Mouse (Mus musculus) kidney, embryonic 14.5 days (tissue): ENCODE results near the gene Orc3. TPM values are rescaled to one million over a fixed set of nuclear protein-coding genes. Genes with fewer than 3 reads are reported as not detected.

ENCODE experiments used
- ATAC-seq: fragments of 200-750 bp; cut with Nextera tagmentation; 2 replicates; pipeline ENCODE4 v1.8.0; 2017; ENCODE audit warnings: moderate number of reproducible peaks, mild to moderate bottlenecking, moderate TSS enrichment, moderate library complexity; ENCODE audit not compliant: low FRiP score, low TSS enrichment
- H3K27ac ChIP-seq: fragments of 300-500 bp; sonication (generic); 2 replicates; pipeline ENCODE4 v1.5.1; 2014; ENCODE audit warnings: low read depth, mild to moderate bottlenecking, low read length, moderate library complexity, mixed read lengths
- H3K27me3 ChIP-seq: fragments of 300-500 bp; sonication (generic); 2 replicates; pipeline ENCODE4 v1.6.1; 2014; ENCODE audit warnings: mild to moderate bottlenecking, low read length; ENCODE audit not compliant: control insufficient read depth, insufficient read depth
- H3K36me3 ChIP-seq: fragments of 300-500 bp; sonication (generic); 2 replicates; pipeline ENCODE4 v1.6.1; 2014; ENCODE audit warnings: low read length, mixed read lengths; ENCODE audit not compliant: control insufficient read depth, insufficient read depth
- H3K4me1 ChIP-seq: fragments of 300-500 bp; sonication (generic); 2 replicates; pipeline ENCODE4 v1.6.1; 2014; ENCODE audit warnings: low read length, mixed read lengths; ENCODE audit not compliant: control insufficient read depth, insufficient read depth
- H3K4me2 ChIP-seq: fragments of 300-500 bp; sonication (generic); replicated peaks from 2 replicates; pipeline ENCODE4 v1.6.1; 2014; ENCODE audit warnings: low read depth, mild to moderate bottlenecking, low read length
- H3K4me3 ChIP-seq: fragments of 300-500 bp; sonication (generic); 2 replicates; pipeline ENCODE4 v1.5.1; 2014; ENCODE audit warnings: mild to moderate bottlenecking, low read length
- H3K9ac ChIP-seq: fragments of 300-500 bp; sonication (generic); 2 replicates; pipeline ENCODE4 v1.6.1; 2014; ENCODE audit warnings: low read depth, mild to moderate bottlenecking, low read length, moderate library complexity
- H3K9me3 ChIP-seq: fragments of 300-500 bp; sonication (generic); 2 replicates; pipeline ENCODE4 v1.6.1; 2016; ENCODE audit warnings: low read length; ENCODE audit not compliant: control insufficient read depth
- WGBS: fragments of 180-500 bp; shearing (Covaris S2); extraction: QIAGEN DNeasy Blood & Tissue Kit; methylation state at CpG from one replicate; pipeline ENCODE4 v1.1.7; 2014; 5-methylcytosine and 5-hydroxymethylcytosine counted together
- polyA plus RNA-seq: library from polyadenylated mRNA; unstranded; fragments of >200 nt; fragmentation: Nextera tagmentation; extraction: Ambion mirVana; gene quantifications from 2 replicates; pipeline ENCODE4 v1.2.1, GENCODE M21; 2014

The Orc3 gene
- polyA plus RNA-seq, 1 experiment from 2014 or later = 111 TPM

DNA sequence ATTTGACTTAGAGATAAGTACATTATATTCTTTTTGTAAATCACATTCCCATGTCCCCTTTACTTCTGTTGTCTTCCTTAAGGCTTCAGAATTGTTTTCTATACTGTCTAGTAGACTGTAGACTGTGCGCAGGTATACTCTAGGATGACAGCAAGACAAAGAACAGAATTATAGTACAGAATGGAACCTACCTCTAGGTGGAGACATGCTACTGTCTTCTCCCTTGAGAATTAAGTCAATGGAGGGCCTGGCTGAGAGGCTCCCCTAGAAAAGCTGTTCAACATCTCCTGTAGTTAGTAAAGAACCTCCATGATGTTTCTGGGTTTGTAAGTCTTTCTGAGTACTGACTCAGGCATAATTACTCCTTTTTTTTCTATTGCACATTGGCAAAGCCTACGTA lies 37.7 kb downstream of the Orc3 start:
- Histone ChIP-seq H3K27me3 (no peaks in the 10 kb centered on the region), H3K4me1 (no peaks in the 10 kb centered on the region), H3K4me3 (no peak overlapping the region), H3K9me3 (no peaks in the 10 kb centered on the region), H3K4me2 (no peak overlapping the region), H3K36me3 (peaks cover 87% of the 10 kb centered on the region), H3K9ac (no peak overlapping the region), H3K27ac (no peak overlapping the region)
- no peak for ATAC-seq
- 96% methylated on average over 2 of the region's 2 CpGs for WGBS

DNA sequence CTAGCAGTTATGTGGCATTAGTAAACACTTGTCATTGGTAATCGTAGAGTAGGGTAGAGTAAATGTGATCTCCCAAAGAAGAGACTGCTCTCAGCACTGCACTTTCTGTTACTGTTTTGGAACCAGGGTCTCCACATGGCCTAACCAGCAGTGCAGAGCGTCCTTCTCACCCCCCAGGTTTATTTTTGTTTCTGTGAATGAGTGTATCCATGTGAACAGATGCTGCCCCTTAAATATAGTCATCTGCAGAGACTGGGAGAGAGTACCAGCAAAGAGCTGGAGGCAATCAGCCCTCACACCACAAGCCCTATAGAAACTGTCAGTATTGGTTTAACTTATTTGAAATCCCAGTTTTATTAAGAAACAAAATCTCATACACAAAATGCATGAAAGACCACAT lies 41.9 kb downstream of the Orc3 start:
- Histone ChIP-seq H3K4me1 (no peaks in the 10 kb centered on the region), H3K27me3 (no peaks in the 10 kb centered on the region), H3K9me3 (no peaks in the 10 kb centered on the region), H3K36me3 (peaks cover 91% of the 10 kb centered on the region), H3K27ac (no peak overlapping the region), H3K9ac (no peak overlapping the region), H3K4me2 (no peak overlapping the region), H3K4me3 (no peak overlapping the region)
- WGBS = 84% methylated on average over 2 of the region's 2 CpGs
- no peak for ATAC-seq

DNA sequence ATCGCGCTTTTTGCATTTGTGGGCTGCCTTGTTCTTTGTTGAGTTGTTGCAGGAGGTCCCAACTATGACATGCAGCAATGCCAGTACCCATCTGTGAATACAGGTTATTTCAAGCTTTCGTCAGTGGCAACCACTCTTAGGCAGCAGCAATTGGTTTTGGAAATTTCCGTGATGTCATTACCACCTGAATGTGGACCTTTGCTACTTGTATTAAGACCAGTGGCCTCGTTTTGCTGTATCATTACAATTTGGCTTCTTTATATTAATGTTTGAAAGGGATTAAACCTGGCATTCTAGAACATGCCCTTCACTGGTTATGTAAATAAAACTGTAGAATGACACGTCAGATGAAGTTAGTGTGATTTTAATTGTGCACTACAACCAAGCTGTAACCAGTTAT lies 48.5 kb downstream of the Orc3 start:
- H3K36me3 ChIP-seq = peaks cover 77% of the 10 kb centered on the region
- no peak overlapping the region for H3K4me2 ChIP-seq
- WGBS = 90% methylated on average over 6 of the region's 6 CpGs
- no peaks in the 10 kb centered on the region for H3K27me3 ChIP-seq
- H3K4me3 ChIP-seq = no peak overlapping the region
- no peak overlapping the region for H3K9ac ChIP-seq
- no peak for ATAC-seq
- no peaks in the 10 kb centered on the region for H3K9me3 ChIP-seq
- H3K4me1 ChIP-seq = no peaks in the 10 kb centered on the region
- H3K27ac ChIP-seq = no peak overlapping the region

DNA sequence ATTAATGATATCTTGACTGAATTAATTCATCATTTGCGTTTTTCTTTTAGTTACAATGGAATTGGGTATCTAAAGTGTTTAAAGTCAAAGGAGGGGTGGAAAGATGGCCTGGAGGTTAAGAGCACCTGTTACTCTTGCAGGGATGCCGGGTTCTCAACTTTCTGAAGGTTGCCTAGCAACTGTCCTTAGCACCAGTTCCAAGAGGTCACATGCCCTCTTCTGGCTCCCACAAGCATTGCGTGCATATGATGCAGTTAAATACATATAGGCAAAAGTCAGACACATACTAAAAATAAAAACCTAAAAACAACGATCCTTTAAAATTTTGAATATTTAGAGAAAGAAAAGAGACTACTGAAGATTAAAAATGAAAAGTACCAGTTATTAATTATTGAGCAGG lies 53.8 kb downstream of the Orc3 start:
- no peaks in the 10 kb centered on the region for H3K9me3 ChIP-seq
- H3K27ac ChIP-seq = no peak overlapping the region
- H3K4me1 ChIP-seq = peaks cover 7% of the 10 kb centered on the region; the same call in 1 of the 2 replicates
- H3K4me2 ChIP-seq = no peak overlapping the region
- ATAC-seq = peak; percentile 57; the same call in 1 of the 2 replicates
- 54% methylated on average over 4 of the region's 4 CpGs for WGBS
- peaks cover 29% of the 10 kb centered on the region for H3K36me3 ChIP-seq
- no peak overlapping the region for H3K9ac ChIP-seq
- no peak overlapping the region for H3K4me3 ChIP-seq
- H3K27me3 ChIP-seq = no peaks in the 10 kb centered on the region

DNA sequence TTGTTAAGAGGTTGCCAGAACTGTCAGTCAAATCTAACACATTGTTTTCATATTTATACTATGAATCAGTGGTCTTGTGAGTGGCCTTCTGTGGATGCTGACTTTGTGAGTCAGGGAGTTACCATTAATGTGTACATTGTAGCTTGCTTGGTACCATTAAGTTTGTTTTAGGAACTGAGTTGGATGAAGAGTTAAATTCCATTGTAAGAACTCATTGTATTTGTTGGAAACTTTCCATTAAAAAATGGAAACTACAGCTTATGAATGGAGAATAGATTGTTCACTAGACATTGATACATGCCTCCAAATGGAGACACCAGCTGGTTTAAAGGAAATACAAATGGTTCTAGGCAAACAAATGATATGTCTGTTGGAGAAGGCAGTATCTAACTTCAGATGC lies 58.6 kb downstream of the Orc3 start:
- Histone ChIP-seq H3K9ac (no peak overlapping the region), H3K4me2 (no peak overlapping the region), H3K4me3 (no peak overlapping the region), H3K9me3 (no peaks in the 10 kb centered on the region), H3K4me1 (peaks cover 18% of the 10 kb centered on the region), H3K27ac (no peak overlapping the region), H3K36me3 (peaks cover 5% of the 10 kb centered on the region; the same call in 1 of the 2 replicates), H3K27me3 (no peaks in the 10 kb centered on the region)
- no peak for ATAC-seq

DNA sequence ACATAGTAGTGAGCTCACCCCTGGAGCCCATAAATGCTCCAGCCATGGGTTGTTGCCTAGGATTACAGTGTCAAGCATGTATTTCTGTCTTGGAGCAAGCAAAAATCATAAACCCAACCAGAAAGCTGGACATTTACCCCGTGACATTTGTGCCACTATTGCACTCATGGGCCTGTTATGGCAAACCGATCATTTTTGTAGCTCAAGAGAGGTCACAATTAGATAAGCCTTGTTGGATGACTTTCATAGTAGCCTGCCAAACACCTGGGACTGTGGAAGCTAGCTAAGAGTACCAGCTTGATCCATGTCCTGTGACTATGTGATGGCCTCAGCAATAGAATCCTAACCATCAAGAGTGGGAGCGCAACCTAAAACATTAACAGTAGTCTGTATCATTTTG lies 59.1 kb downstream of the Orc3 start:
- 97% methylated on average over 3 of the region's 3 CpGs for WGBS
- peaks cover 5% of the 10 kb centered on the region; the same call in 1 of the 2 replicates for H3K36me3 ChIP-seq
- no peaks in the 10 kb centered on the region for H3K27me3 ChIP-seq
- peaks cover 18% of the 10 kb centered on the region for H3K4me1 ChIP-seq
- no peak for ATAC-seq
- H3K27ac ChIP-seq = no peak overlapping the region
- H3K9me3 ChIP-seq = no peaks in the 10 kb centered on the region
- no peak overlapping the region for H3K4me2 ChIP-seq
- H3K4me3 ChIP-seq = no peak overlapping the region
- H3K9ac ChIP-seq = no peak overlapping the region

DNA sequence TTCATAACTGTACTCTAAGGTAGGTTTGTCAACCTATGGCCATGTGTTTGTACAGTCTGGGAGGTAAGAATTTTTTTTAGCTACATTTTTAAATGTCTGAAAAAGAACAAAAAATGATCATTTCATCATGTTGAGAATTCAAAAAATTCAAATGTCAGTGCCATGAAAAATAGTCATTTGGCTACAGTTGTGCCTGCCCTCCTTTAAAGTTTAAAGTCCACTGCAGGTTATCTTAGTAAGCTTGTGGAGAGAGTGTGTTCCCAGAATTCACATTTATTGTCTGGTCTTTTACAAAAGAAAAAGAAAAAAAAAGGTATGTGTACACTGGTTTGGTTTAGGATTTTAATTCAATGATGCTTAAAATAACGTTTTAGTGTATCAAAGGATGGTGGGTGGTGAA lies 60.1 kb downstream of the Orc3 start:
- Histone ChIP-seq H3K4me3 (no peak overlapping the region), H3K27ac (no peak overlapping the region), H3K9me3 (no peaks in the 10 kb centered on the region), H3K4me1 (peaks cover 18% of the 10 kb centered on the region), H3K36me3 (peaks cover 5% of the 10 kb centered on the region; the same call in 1 of the 2 replicates), H3K9ac (no peak overlapping the region), H3K27me3 (no peaks in the 10 kb centered on the region), H3K4me2 (no peak overlapping the region)
- no peak for ATAC-seq
- WGBS = 52% methylated on average over 1 of the region's 1 CpGs

DNA sequence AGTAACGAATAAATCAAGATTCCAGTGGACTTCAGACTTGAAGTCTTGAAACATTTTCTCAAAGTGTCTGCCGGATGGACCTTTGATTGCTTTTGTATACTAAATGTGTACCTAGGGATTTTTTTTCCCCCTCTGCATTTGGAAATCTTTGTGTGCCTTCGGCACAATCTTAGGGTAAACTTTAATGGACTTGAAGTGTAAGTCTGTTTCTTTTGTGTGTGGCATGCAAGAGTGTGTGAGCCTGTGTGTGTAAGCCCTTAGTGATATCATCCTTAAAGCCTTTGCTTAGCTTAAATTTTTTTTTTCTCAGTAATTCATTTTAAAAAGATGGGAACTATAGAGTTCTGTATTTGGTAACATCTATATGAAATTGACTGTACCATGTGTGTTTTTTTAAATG lies 62.8 kb downstream of the Orc3 start:
- peak overlapping the region; percentile 99 for H3K9ac ChIP-seq
- ATAC-seq = no peak
- H3K4me2 ChIP-seq = peak overlapping the region; percentile 51
- WGBS = 4% methylated on average over 3 of the region's 3 CpGs
- no peaks in the 10 kb centered on the region for H3K27me3 ChIP-seq
- H3K9me3 ChIP-seq = no peaks in the 10 kb centered on the region
- H3K4me3 ChIP-seq = peak overlapping the region; percentile 98
- peaks cover 5% of the 10 kb centered on the region; the same call in 1 of the 2 replicates for H3K36me3 ChIP-seq
- H3K4me1 ChIP-seq = peaks cover 18% of the 10 kb centered on the region
- H3K27ac ChIP-seq = no peak overlapping the region

DNA sequence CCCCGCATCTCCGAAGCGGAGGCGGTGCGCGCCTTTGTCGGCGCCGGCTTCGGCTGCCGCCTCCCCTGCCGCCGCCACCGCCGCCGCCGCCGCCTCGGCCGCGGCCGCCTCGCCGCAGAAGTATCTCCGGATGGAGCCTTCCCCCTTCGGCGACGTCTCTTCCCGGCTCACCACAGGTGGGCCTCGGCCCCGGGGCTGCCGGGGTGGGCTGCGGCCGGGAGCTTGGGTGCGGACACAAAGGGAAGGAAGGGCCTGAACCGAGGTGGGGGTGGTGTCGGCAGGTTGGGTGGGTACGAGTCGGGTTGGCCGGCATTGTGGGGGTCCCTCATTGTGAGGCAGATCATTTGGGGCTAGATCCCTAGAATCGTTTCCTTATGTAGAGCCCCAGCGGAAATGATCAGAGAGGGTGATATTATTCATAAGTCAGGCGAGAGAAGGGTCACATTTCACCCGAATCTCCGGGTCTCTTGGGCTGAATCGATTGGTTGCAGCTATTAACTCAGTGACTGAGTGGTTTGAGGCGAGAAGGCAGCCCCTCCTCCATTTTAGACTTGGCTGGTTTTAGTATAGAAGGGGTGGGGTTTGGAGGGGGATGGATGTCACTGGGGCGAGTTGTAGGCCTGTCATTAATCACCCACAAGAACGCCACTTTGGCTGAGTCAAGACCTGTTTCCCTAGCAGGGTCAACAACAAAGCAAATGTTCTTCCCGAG lies 63.5 kb downstream of the Orc3 start:
- peak overlapping the region; percentile 98 for H3K4me3 ChIP-seq
- peaks cover 14% of the 10 kb centered on the region for H3K4me1 ChIP-seq
- no peaks in the 10 kb centered on the region for H3K9me3 ChIP-seq
- ATAC-seq = peak; percentile 86
- H3K27ac ChIP-seq = peak overlapping the region; percentile 94
- no peaks in the 10 kb centered on the region for H3K27me3 ChIP-seq
- H3K9ac ChIP-seq = peak overlapping the region; percentile 99
- WGBS = 1% methylated on average over 48 of the region's 50 CpGs
- H3K4me2 ChIP-seq = peak overlapping the region; percentile 51
- H3K36me3 ChIP-seq = peaks cover 5% of the 10 kb centered on the region; the same call in 1 of the 2 replicates
